8 mouse cellular contexts compared by ENCODE assay signal in genomic region chr4:31972181-31972580, GRCm38 (mm10). TPM values are rescaled to one million over a fixed set of nuclear protein-coding genes. Genes with fewer than 3 reads are reported as not detected.
DNase-seq lines count a peak whose midpoint lies in the region; ATAC-seq and TF ChIP-seq lines count a peak whose summit lies in the region.

No protein-coding gene starts in this region.

- DNase-seq in forebrain, postnatal 0 days: peak; percentile 47
- no peak for DNase-seq in liver, embryonic 14.5 days (ENCODE audit: low read depth in 3 of 3, low spot score in 3 of 3)
- DNase-seq in liver (no peak), ES-CJ7 (ENCODE audit: low read depth, low spot score) (peak; percentile 36)
- DNase-seq in frontal cortex, postnatal 36 days (ENCODE audit: low spot score in 2 of 2): no peak
- no peak for DNase-seq in left cerebral cortex, adult 18-20 months (ENCODE audit: low spot score in 2 of 2)

- no peak for TF ChIP-seq EP300 in liver, embryonic 14.5 days (IDR thresholded peaks at IDR 0.05; ENCODE audit: low read depth)

- TF ChIP-seq CTCF in forebrain, postnatal 0 days (IDR thresholded peaks at IDR 0.05; ENCODE audit: low read depth): peak; percentile 59
- peak; percentile 33; the same call in 1 of the 2 replicates for TF ChIP-seq CTCF in liver, embryonic 14.5 days (IDR thresholded peaks at IDR 0.05; ENCODE audit: low read depth)

- H3K27ac ChIP-seq in forebrain, postnatal 0 days (ENCODE audit: low read depth, low read length): no peak overlapping the region
- no peak overlapping the region for H3K27ac ChIP-seq in forebrain, embryonic 12.5 days
- H3K27ac ChIP-seq in liver, embryonic 14.5 days: no peak overlapping the region

- peak; percentile 42; the same call in 1 of the 2 replicates for ATAC-seq in forebrain, postnatal 0 days
- ATAC-seq in forebrain, embryonic 12.5 days (ENCODE audit: low FRiP score): no peak
- ATAC-seq in liver, embryonic 14.5 days (ENCODE audit: insufficient read depth): no peak
- peak; percentile 83 for ATAC-seq in megakaryocyte progenitor cell, adult 5-6 weeks (replicated peaks; ENCODE audit: poor library complexity)

- H3K4me2 ChIP-seq in forebrain, postnatal 0 days (ENCODE audit: low read depth): no peak overlapping the region
- H3K4me2 ChIP-seq in forebrain, embryonic 12.5 days: no peak overlapping the region
- no peak overlapping the region for H3K4me2 ChIP-seq in liver, embryonic 14.5 days (ENCODE audit: low read depth)

- no peak overlapping the region for H3K9ac ChIP-seq in forebrain, postnatal 0 days
- no peak overlapping the region for H3K9ac ChIP-seq in forebrain, embryonic 12.5 days
- no peak overlapping the region for H3K9ac ChIP-seq in liver, embryonic 14.5 days (replicated peaks)

- H3K4me1 ChIP-seq in forebrain, postnatal 0 days (ENCODE audit: insufficient read depth): no peaks in the 10 kb centered on the region
- no peaks in the 10 kb centered on the region for H3K4me1 ChIP-seq in forebrain, embryonic 12.5 days
- peaks cover 0 to 10% of the 10 kb centered on the region in 2 experiments; a peak in 1 of 4 replicates for H3K4me1 ChIP-seq in liver, embryonic 14.5 days (replicated peaks; ENCODE audit: control insufficient read depth in 2 of 2, insufficient read depth in 2 of 2, low read length in 1 of 2)

- H3K4me3 ChIP-seq in forebrain, postnatal 0 days (ENCODE audit: low read depth, low read length): no peak overlapping the region
- no peak overlapping the region for H3K4me3 ChIP-seq in forebrain, embryonic 12.5 days (replicated peaks)
- no peak overlapping the region for H3K4me3 ChIP-seq in liver, embryonic 14.5 days (ENCODE audit: insufficient read depth in 1 of 2, low read depth in 2 of 2, low read length in 2 of 2)

- H3K27me3 ChIP-seq in forebrain, postnatal 0 days (ENCODE audit: insufficient read depth, low read length): no peaks in the 10 kb centered on the region
- H3K27me3 ChIP-seq in forebrain, embryonic 12.5 days: no peaks in the 10 kb centered on the region
- H3K27me3 ChIP-seq in liver, embryonic 14.5 days (ENCODE audit: control insufficient read depth, insufficient read depth, low read length): no peaks in the 10 kb centered on the region

- H3K9me3 ChIP-seq in forebrain, postnatal 0 days (ENCODE audit: low read length): no peaks in the 10 kb centered on the region
- H3K9me3 ChIP-seq in forebrain, embryonic 12.5 days: no peaks in the 10 kb centered on the region
- H3K9me3 ChIP-seq in liver, embryonic 14.5 days (ENCODE audit: control insufficient read depth, low read length): no peaks in the 10 kb centered on the region

- H3K36me3 ChIP-seq in forebrain, postnatal 0 days (ENCODE audit: insufficient read depth): peaks cover 5% of the 10 kb centered on the region; the same call in 1 of the 2 replicates
- no peaks in the 10 kb centered on the region; the same call in 1 of the 2 replicates for H3K36me3 ChIP-seq in forebrain, embryonic 12.5 days (replicated peaks)
- no peaks in the 10 kb centered on the region for H3K36me3 ChIP-seq in liver, embryonic 14.5 days (replicated peaks; ENCODE audit: control insufficient read depth, insufficient read depth, low read depth)

- WGBS in forebrain, postnatal 0 days: 42% methylated on average over 6 of the region's 6 CpGs
- WGBS in forebrain, embryonic 12.5 days: 60% methylated on average over 6 of the region's 6 CpGs
- WGBS in liver, embryonic 14.5 days (ENCODE audit: insufficient replicate concordance): 54% methylated on average over 6 of the region's 6 CpGs

RNA-seq across cellular contexts. Expression of gene Map3k7, which starts 8.3 kb away (rescaled TPM):
- 45.3 and 53.6 TPM in 2 replicates for total RNA-seq in forebrain, postnatal 0 days (2014; rRNA removed)
- polyA plus RNA-seq in forebrain, postnatal 0 days (2015; fragmentation: Nextera tagmentation; extraction: Ambion mirVana): 15.9 and 17.6 TPM in 2 replicates
- 45.1 and 47.5 TPM in 2 replicates for polyA plus RNA-seq in forebrain, embryonic 12.5 days (2016; fragmentation: Nextera tagmentation; extraction: Ambion mirVana)
- polyA plus RNA-seq in liver, embryonic 14.5 days (2012; rRNA removed): 9.9 and 11.8 TPM in 2 replicates
- 13.3 and 21.0 TPM in 2 replicates for polyA plus RNA-seq in liver, embryonic 14.5 days (2014; fragmentation: Nextera tagmentation; extraction: Ambion mirVana)
- 30.4 and 39.5 TPM in 2 replicates for total RNA-seq in megakaryocyte progenitor cell, adult 5-6 weeks (2015)
- 23.3 and 24.3 TPM in 2 replicates for total RNA-seq in megakaryocyte progenitor cell, adult 5-6 weeks (2017)
- 10 to 100 TPM; 36.6 to 39.1 TPM for total RNA-seq in left cerebral cortex, adult 18-20 months (2021)

Comparison
In these comparisons a context has a peak if more than half of its experiments do, and no peak if none do; other contexts are left out.
1. ATAC-seq: peak in forebrain, postnatal 0 days (single experiment) and megakaryocyte progenitor cell, adult 5-6 weeks (single experiment); none in forebrain, embryonic 12.5 days (single experiment) and liver, embryonic 14.5 days (single experiment).
2. DNase-seq: peak in forebrain, postnatal 0 days (single experiment) and ES-CJ7 (single experiment); none in liver, embryonic 14.5 days (0 of 3), liver (single experiment), frontal cortex, postnatal 36 days (0 of 2) and left cerebral cortex, adult 18-20 months (0 of 2).